Mouse (Mus musculus) limb, embryonic 12.5 days (tissue): Measurements from ENCODE around the gene Duoxa2. TPM values are rescaled to one million over a fixed set of nuclear protein-coding genes. Genes with fewer than 3 reads are reported as not detected.
"Not testable (repeated sequence)": the region's sequence is repeated elsewhere in the genome, so short reads cannot be mapped to it uniquely, and the experiment has no call there.

Source experiments
- ATAC-seq: fragments of 200-750 bp; cut with Nextera tagmentation; 2 replicates; pipeline ENCODE4 v1.8.0; 2017; ENCODE audit warnings: low read depth, moderate TSS enrichment; ENCODE audit not compliant: insufficient number of reproducible peaks, insufficient read depth, low FRiP score, low TSS enrichment
- H3K27ac ChIP-seq: fragments of 300-500 bp; sonication (generic); 2 replicates; pipeline ENCODE4 v1.5.1; 2016; ENCODE audit warnings: mild to moderate bottlenecking, moderate library complexity
- H3K27me3 ChIP-seq: fragments of 300-500 bp; sonication (generic); 2 replicates; pipeline ENCODE4 v1.6.1; 2016; ENCODE audit warnings: mild to moderate bottlenecking, moderate library complexity
- H3K36me3 ChIP-seq: fragments of 300-500 bp; sonication (generic); 2 replicates; pipeline ENCODE4 v1.6.1; 2016; ENCODE audit warnings: mild to moderate bottlenecking, moderate library complexity
- H3K4me1 ChIP-seq: fragments of 300-500 bp; sonication (generic); replicated peaks from 2 replicates; pipeline ENCODE4 v1.6.1; 2016
- H3K4me2 ChIP-seq: fragments of 300-500 bp; sonication (generic); 2 replicates; pipeline ENCODE4 v1.6.1; 2016; ENCODE audit warnings: mild to moderate bottlenecking, moderate library complexity
- H3K4me3 ChIP-seq: fragments of 300-500 bp; sonication (generic); replicated peaks from 2 replicates; pipeline ENCODE4 v1.5.1; 2016; ENCODE audit warnings: mild to moderate bottlenecking
- H3K9ac ChIP-seq: fragments of 300-500 bp; sonication (generic); replicated peaks from 2 replicates; pipeline ENCODE4 v1.6.1; 2016; ENCODE audit warnings: mild to moderate bottlenecking, moderate library complexity
- H3K9me3 ChIP-seq: fragments of 300-500 bp; sonication (generic); 2 replicates; pipeline ENCODE4 v1.6.1; 2016; ENCODE audit warnings: mild to moderate bottlenecking, moderate library complexity
- WGBS: fragments of 180-500 bp; shearing (Covaris S2); methylation state at CpG from one replicate; pipeline ENCODE4 v1.1.7; 2016; 5-methylcytosine and 5-hydroxymethylcytosine counted together
- polyA plus RNA-seq: library from polyadenylated mRNA; unstranded; fragments of >200 nt; fragmentation: Nextera tagmentation; extraction: Ambion mirVana; gene quantifications from 2 replicates; pipeline ENCODE4 v1.2.1, GENCODE M21; 2016

Duoxa2 gene
- polyA plus RNA-seq, 1 experiment from 2014 or later: not detected

DNA sequence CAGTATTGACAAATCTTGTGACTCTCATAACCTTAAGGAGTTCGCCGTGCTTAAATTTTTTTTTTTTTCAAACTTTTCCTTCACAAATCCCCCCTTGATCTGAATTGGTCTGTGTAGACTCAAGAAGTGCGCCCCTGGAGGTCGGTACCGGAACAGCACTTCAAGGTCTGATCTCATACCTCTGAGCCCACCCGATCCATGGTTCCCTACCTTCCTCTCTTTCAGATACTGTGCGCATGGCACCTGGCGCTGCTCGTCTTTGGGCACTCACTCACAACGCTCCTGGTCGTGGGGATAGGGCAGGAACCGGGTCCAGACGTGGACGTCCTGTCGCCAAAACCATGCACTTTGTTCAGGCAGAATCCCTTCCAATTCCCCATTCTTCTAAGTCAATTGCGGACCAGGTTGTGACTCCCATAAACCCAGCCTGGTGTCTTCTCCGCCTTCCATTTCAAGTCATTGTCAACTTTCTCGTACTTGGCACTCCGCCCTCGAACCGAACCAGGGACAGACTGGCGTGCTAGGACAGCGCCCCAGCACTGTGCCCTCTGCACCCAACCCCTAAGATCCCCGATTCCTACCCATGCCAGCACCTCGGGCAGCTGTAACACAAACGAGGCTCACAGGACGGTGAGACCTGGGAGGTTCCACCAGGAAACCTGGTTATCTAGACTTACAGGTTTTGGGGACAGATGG, 14.2 kb downstream of the Duoxa2 start:
- Histone ChIP-seq H3K27ac (no peak overlapping the region), H3K4me1 (peaks cover 12% of the 10 kb centered on the region), H3K27me3 (peaks cover 81% of the 10 kb centered on the region), H3K4me3 (peak overlapping the region; percentile 27), H3K4me2 (peak overlapping the region; percentile 48), H3K9ac (no peak overlapping the region), H3K36me3 (no peaks in the 10 kb centered on the region), H3K9me3 (no peaks in the 10 kb centered on the region)
- WGBS: 5% methylated on average over 27 of the region's 27 CpGs
- peak; percentile 66; the same call in 1 of the 2 replicates for ATAC-seq

DNA sequence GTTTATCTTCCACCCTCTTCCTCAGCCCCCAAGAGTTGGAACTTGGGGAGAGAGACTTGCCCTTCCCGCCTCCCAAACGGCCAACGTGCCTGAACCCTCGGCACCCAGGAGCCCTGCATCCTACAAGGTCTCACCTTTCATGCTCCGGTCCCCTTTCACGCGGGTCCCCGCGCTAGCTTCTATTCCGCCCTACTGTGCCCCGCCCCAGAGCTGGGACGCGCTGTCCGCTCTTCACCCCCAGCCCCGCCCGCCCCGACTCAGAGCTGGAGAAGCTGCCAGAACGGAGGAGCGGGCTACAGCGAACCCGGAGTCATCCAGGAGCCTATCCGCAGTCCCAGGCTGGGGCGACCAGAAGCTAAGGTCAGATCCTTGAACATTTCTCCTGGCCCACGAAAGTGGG, 14.8 kb downstream of the Duoxa2 start, which contains the start of gene Duoxa1:
TSS of gene Duoxa1 (minus strand) at position 195 of the 400 bp plus-strand sequence.
- no peaks in the 10 kb centered on the region for H3K9me3 ChIP-seq
- WGBS: 1% methylated on average over 24 of the region's 24 CpGs
- peak within 1 kb of the TSS; percentile 48 for H3K4me2 ChIP-seq
- no peak within 1 kb of the TSS for H3K9ac ChIP-seq
- peaks cover 12% of the 10 kb centered on the region for H3K4me1 ChIP-seq
- H3K36me3 ChIP-seq: no peaks in the 10 kb centered on the region
- ATAC-seq: peak; percentile 15; the same call in 1 of the 2 replicates
- H3K27me3 ChIP-seq: peaks cover 78% of the 10 kb centered on the region
- H3K27ac ChIP-seq: no peak within 1 kb of the TSS
- peak within 1 kb of the TSS; percentile 27 for H3K4me3 ChIP-seq

DNA sequence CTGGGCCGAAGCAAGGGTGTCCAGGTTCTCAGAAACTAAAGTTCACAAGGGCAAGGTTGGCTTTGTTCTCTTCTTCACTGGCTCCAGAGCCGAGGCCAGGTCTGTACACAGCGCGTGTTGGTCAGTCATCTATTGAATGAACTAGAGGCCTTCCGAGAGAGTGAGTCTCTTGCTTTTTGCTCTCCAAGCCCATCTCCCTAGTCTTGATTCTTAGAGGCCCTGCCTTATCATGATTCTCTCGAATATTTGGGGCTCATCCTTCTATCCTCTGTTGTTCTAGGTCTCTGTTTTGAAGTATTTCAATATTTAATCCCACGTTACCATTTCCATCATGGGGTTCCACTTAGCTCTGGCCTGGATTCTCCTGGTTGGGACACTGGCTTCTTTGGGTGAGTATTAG, 16.7 kb downstream of the Duoxa2 start, which contains the start of gene Duox1:
TSS of gene Duox1 (plus strand) at position 301 of the 400 bp plus-strand sequence.
- H3K4me3 ChIP-seq: no peak within 1 kb of the TSS
- no peak within 1 kb of the TSS for H3K27ac ChIP-seq
- H3K4me1 ChIP-seq: peaks cover 12% of the 10 kb centered on the region
- WGBS: 86% methylated on average over 7 of the region's 7 CpGs
- H3K36me3 ChIP-seq: no peaks in the 10 kb centered on the region
- no peak for ATAC-seq
- H3K4me2 ChIP-seq: no peak within 1 kb of the TSS
- no peak within 1 kb of the TSS for H3K9ac ChIP-seq
- H3K27me3 ChIP-seq: peaks cover 63% of the 10 kb centered on the region
- no peaks in the 10 kb centered on the region for H3K9me3 ChIP-seq

DNA sequence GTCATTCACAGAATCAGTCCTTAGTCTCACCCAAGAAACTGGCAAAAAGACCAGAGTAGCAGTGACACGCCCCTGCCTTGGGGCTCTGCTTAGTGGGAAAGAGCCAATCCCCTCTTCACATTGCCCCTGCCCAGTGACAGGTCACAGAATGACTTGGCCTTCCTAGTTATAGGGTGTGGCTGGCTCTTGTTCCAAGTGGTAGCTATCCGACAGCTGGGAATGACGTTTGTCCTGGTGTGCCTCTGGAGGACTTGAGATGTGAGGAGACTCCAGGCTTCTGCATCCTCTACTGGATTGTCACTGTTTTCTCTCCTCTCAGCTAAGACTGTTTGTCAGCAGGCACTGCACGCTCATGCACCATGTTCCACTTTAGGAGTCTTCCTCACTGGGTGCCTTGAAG, 18.7 kb downstream of the Duoxa2 start:
- no peak overlapping the region for H3K9ac ChIP-seq
- WGBS: 63% methylated on average over 4 of the region's 4 CpGs
- H3K27ac ChIP-seq: no peak overlapping the region
- no peak for ATAC-seq
- peaks cover 46% of the 10 kb centered on the region for H3K27me3 ChIP-seq
- no peak overlapping the region for H3K4me2 ChIP-seq
- H3K4me1 ChIP-seq: peaks cover 12% of the 10 kb centered on the region
- no peaks in the 10 kb centered on the region for H3K36me3 ChIP-seq
- no peaks in the 10 kb centered on the region for H3K9me3 ChIP-seq
- H3K4me3 ChIP-seq: no peak overlapping the region

DNA sequence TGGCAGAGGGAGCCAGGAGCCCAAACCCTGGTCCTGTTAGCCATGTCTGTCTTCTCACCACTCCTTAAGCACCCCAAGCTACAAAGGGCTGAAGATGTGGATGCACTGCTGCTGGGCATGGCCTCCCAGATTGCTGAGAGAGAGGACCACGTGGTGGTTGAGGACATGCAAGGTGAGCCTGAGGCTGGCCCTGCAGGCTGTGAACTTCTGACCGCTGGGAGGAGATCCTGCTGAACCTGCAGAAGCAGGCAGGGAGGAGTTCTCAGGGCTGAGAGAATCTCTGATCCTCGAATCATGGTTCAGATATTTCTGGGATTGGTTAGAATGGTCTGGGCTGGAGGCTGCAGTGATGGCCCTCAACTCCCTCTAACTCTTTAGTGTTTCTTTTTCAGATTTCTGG, 25.3 kb downstream of the Duoxa2 start:
- H3K27ac ChIP-seq: no peak overlapping the region
- no peak overlapping the region for H3K4me3 ChIP-seq
- no peaks in the 10 kb centered on the region; the same call in 1 of the 2 replicates for H3K27me3 ChIP-seq
- H3K4me2 ChIP-seq: no peak overlapping the region
- H3K9me3 ChIP-seq: no peaks in the 10 kb centered on the region
- ATAC-seq: no peak
- 0 out of 2 replicates have a peak, but pooled peaks cover 5% of the 10 kb centered on the region for H3K4me1 ChIP-seq
- no peak overlapping the region for H3K9ac ChIP-seq
- WGBS: 54% methylated on average over 3 of the region's 3 CpGs
- H3K36me3 ChIP-seq: no peaks in the 10 kb centered on the region

DNA sequence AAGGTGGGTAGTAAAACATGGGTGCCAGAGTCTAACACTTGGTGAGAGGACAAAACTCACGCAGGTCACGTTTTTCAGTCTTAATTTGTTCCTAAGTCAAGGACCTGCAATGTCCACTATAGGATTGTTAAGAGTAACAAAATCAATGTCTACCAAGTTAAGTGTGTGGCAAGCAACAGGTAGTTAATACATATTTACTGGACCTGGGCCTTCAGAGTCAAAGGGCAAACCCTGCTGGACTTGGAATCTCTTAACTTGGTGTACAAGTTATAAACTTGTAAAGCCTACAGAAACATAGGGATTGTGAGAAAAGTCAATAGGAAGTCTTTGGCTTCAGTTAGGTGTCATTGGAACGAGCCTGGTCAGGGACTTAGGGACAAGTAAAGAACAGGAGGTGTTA, 25.9 kb downstream of the Duoxa2 start:
- WGBS: 78% methylated on average over 3 of the region's 3 CpGs
- Histone ChIP-seq H3K9ac (no peak overlapping the region), H3K9me3 (no peaks in the 10 kb centered on the region), H3K27me3 (no peaks in the 10 kb centered on the region; the same call in 1 of the 2 replicates), H3K27ac (no peak overlapping the region), H3K36me3 (no peaks in the 10 kb centered on the region), H3K4me3 (no peak overlapping the region), H3K4me1 (0 out of 2 replicates have a peak, but pooled peaks cover 5% of the 10 kb centered on the region), H3K4me2 (no peak overlapping the region)
- ATAC-seq: no peak

DNA sequence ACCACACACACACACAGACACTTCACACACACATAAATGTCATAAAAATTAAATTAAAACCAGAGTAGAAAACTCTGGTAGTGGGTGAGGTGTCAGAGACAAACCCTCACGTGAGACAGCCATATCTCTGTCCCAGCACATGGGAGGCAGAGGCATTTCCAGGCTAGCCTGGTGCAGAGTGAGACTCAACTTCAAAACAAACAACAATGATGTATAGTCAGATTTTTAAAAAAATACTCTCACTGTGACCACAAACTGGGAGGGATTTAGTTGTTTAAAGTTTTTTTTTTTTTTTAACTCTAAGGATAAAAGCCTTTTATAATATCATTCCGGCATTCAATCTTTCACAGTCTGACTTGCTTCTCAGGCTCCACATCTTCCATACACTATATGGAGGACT, 26.7 kb downstream of the Duoxa2 start:
- Histone ChIP-seq H3K9me3 (no peaks in the 10 kb centered on the region), H3K9ac (no peak overlapping the region), H3K27ac (no peak overlapping the region), H3K4me1 (0 out of 2 replicates have a peak, but pooled peaks cover 5% of the 10 kb centered on the region), H3K27me3 (no peaks in the 10 kb centered on the region; the same call in 1 of the 2 replicates), H3K4me2 (no peak overlapping the region), H3K36me3 (no peaks in the 10 kb centered on the region), H3K4me3 (no peak overlapping the region)
- no peak for ATAC-seq
- 64% methylated on average over 2 of the region's 2 CpGs for WGBS

DNA sequence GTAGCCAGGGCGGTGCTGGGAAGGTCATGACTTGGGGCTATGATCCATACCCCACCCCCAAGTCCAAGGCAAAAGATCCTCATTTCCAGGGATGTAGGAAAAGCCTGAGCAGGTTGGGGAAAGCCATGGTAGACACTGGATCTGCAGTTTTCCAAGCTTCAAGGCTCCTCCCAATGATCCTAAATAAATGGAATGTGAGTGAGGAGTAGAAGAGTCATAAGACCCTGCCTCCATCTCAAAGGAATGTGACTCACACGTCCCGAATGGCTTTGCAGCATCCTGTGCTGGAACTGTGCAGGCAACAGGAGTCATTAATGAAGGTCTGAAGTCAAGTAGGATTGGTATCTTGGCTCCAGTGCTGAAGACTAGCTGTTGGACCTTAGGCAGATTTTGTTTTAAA, 29.3 kb downstream of the Duoxa2 start:
- H3K9ac ChIP-seq: no peak overlapping the region
- 61% methylated on average over 3 of the region's 3 CpGs for WGBS
- no peaks in the 10 kb centered on the region for H3K9me3 ChIP-seq
- 0 out of 2 replicates have a peak, but pooled peaks cover 5% of the 10 kb centered on the region for H3K4me1 ChIP-seq
- no peak for ATAC-seq
- H3K27me3 ChIP-seq: no peaks in the 10 kb centered on the region; the same call in 1 of the 2 replicates
- H3K27ac ChIP-seq: no peak overlapping the region
- H3K4me2 ChIP-seq: no peak overlapping the region
- no peak overlapping the region for H3K4me3 ChIP-seq
- H3K36me3 ChIP-seq: no peaks in the 10 kb centered on the region

DNA sequence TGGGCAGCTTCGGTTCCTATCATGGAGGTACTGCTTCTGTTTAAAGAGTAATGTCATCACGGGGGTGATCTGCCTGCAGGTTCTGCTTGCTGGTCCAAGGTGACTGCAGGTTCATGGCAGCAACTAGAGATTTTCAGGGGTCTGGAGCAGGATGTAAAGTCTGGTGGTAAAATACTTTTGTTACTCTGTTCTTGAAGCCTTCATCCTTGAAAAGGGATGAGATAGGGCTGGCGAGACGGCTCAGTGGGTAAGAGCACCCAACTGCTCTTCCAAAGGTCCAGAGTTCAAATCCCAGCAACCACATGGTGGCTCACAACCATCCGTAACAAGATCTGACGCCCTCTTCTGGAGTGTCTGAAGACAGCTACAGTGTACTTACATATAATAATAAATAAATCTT, 31.6 kb downstream of the Duoxa2 start:
- H3K4me2 ChIP-seq, H3K4me3 ChIP-seq, H3K9ac ChIP-seq, H3K4me1 ChIP-seq, H3K9me3 ChIP-seq, H3K27me3 ChIP-seq, ATAC-seq, H3K36me3 ChIP-seq, H3K27ac ChIP-seq: not testable (repeated sequence)
- whole genome bisulfite sequencing: 80% methylated on average over 6 of the region's 6 CpGs

DNA sequence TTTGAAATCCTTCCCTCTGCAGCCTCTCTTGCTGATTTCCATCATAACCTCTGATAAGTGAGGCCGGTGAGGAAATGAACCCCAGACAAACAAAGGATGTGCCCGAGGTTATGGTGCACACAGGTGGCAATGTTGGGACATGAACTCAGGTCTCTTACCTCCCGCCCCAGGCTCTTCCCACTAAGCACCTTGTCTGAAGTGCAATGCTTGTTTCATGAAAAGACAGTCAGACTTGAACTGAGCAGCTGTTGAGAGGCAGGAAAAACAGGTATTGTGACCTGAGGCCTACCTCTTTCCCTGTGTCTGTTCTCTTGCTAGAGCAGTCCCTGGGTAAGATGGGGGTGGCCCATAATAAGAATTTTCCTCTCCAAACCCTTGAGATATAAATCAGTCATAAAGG, 33.5 kb downstream of the Duoxa2 start:
- no peak for ATAC-seq
- Histone ChIP-seq H3K4me3 (no peak overlapping the region), H3K27me3 (no peaks in the 10 kb centered on the region), H3K4me2 (no peak overlapping the region), H3K9me3 (no peaks in the 10 kb centered on the region), H3K27ac (no peak overlapping the region), H3K36me3 (no peaks in the 10 kb centered on the region), H3K4me1 (no peaks in the 10 kb centered on the region), H3K9ac (no peak overlapping the region)
- WGBS: 79% methylated on average over 3 of the region's 3 CpGs

DNA sequence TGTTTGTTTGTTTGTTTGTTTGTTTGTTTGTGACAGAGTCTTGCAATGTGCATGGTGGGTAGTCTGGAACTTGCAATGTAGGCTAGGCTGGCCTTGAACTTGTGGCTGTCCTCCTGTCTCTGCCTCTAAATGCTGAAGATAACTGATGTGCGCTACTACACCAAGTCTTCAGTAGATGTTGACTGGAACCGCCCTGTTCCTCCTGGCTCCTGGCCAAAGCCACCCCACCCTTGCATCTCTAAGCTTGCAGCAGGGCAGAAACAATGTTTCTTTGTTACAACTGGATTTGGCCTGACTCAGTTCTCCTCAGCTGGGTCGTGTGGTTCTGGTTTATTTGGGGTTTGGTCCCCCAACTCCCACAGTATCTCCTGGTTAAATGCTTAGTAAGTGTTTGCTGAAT, 35.5 kb downstream of the Duoxa2 start:
- H3K4me3 ChIP-seq: no peak overlapping the region
- ATAC-seq: no peak
- H3K9me3 ChIP-seq: no peaks in the 10 kb centered on the region
- peaks cover 5% of the 10 kb centered on the region; the same call in 1 of the 2 replicates for H3K27me3 ChIP-seq
- 68% methylated on average over 3 of the region's 3 CpGs for WGBS
- no peak overlapping the region for H3K4me2 ChIP-seq
- H3K27ac ChIP-seq: no peak overlapping the region
- no peaks in the 10 kb centered on the region for H3K4me1 ChIP-seq
- H3K36me3 ChIP-seq: no peaks in the 10 kb centered on the region
- H3K9ac ChIP-seq: no peak overlapping the region
